Mouse (Mus musculus) kidney, adult 2 months (tissue): ENCODE measurements around the gene Pfn1. TPM values are rescaled to one million over a fixed set of nuclear protein-coding genes. Genes with fewer than 3 reads are reported as not detected.

Experiments
- DNase-seq: peaks from one replicate; pipeline ENCODE4 v3.0.0; 2021
- H3K27ac ChIP-seq: fragments of 200-500 bp; 2 replicates; pipeline ENCODE4 v1.5.1; 2012; ENCODE audit warnings: low read depth, low read length, control low read depth, inconsistent platforms; ENCODE audit not compliant: insufficient read depth
- H3K27me3 ChIP-seq: fragments of 200-500 bp; replicated peaks from 2 replicates; pipeline ENCODE4 v1.6.1; 2012; ENCODE audit warnings: mild to moderate bottlenecking, moderate library complexity, low read length, inconsistent platforms; ENCODE audit not compliant: control insufficient read depth, insufficient read depth
- H3K36me3 ChIP-seq: fragments of 200-500 bp; 2 replicates; pipeline ENCODE4 v1.6.1; 2012; ENCODE audit warnings: mild to moderate bottlenecking, moderate library complexity, low read length, inconsistent platforms; ENCODE audit not compliant: control insufficient read depth, insufficient read depth
- H3K4me1 ChIP-seq: fragments of 200-500 bp; 2 replicates; pipeline ENCODE4 v1.6.1; 2011; ENCODE audit warnings: low read length; ENCODE audit not compliant: control insufficient read depth, insufficient read depth
- H3K4me3 ChIP-seq: fragments of 200-500 bp; 2 replicates; pipeline ENCODE4 v1.5.1; 2011; ENCODE audit warnings: mild to moderate bottlenecking, low read depth, low read length, control low read depth; ENCODE audit not compliant: insufficient read depth
- CTCF ChIP-seq: fragments of 200-500 bp; conservative IDR thresholded peaks from 2 replicates; pipeline ENCODE4 v1.5.1; 2011; ENCODE audit warnings: low read depth, mild to moderate bottlenecking, control low read depth, low read length, moderate library complexity, mixed read lengths; ENCODE audit not compliant: insufficient read depth, insufficient read length
- POLR2A ChIP-seq: fragments of 200-500 bp; IDR thresholded peaks from one replicate; pipeline ENCODE4 v1.6.1; 2011; ENCODE audit warnings: low read depth, low read length, control low read depth
- WGBS: fragments of 180-500 bp; shearing (Covaris S2); methylation state at CpG from one replicate; pipeline ENCODE4 v1.1.7; 2018; 5-methylcytosine and 5-hydroxymethylcytosine counted together
- polyA plus RNA-seq: library from polyadenylated mRNA; depleted of rRNA; stranded (reverse); fragments of >200 nt; gene quantifications from 2 replicates; pipeline ENCODE4 v1.2.3, GENCODE M21; 2012

The Pfn1 gene
- polyA plus RNA-seq, 1 experiment, result 750 TPM

DNA sequence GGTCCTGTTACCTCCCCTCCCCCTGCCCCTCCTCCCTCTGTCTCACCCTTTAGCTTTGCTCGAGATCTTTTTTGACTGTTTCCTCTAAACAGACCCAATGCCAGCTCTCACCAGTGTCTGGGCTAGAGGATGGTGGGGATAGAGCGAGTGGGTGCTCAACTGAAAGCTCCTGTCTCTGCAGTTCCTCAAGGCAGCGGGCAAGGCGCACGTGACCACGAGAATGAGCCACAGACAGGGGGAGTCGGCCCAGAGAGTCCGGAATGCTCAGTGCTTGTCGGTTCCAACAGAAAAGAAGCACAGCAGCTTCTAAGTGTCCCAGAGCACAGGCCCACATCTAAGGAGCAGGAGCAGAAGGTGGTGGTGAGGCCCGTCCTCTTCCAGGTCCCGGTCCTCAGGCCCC, 20.1 kb upstream of the Pfn1 start:
- TF ChIP-seq CTCF (no peak), POLR2A (no peak)
- Histone ChIP-seq H3K4me1 (peaks cover 3% of the 10 kb centered on the region; the same call in 1 of the 2 replicates), H3K4me3 (no peak overlapping the region), H3K36me3 (no peaks in the 10 kb centered on the region; the same call in 1 of the 2 replicates), H3K27me3 (no peaks in the 10 kb centered on the region), H3K27ac (no peak overlapping the region)
- no peak for DNase-seq
- 75% methylated on average over 11 of the region's 11 CpGs for WGBS

DNA sequence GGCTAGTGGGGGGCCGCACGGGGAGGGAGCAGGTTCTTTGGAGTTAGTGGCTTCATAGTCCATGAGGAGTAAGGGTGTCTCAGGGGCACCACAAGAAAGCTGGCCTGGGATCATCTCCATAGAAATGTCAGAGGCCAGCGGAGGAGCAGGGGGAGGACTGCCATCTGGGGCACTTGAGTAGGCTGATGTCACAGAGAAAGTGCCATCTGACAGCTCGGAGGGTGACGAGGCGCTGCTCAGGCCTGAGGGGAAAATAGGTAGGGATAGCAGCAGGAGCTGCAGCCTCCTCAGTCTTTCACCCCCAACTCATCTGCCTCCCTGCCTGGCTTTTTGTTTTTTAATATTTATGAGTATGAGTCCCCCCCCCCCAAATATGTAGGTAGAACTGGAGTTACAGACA, 19.6 kb upstream of the Pfn1 start:
- H3K27ac ChIP-seq, result no peak overlapping the region
- H3K27me3 ChIP-seq, result no peaks in the 10 kb centered on the region
- no peaks in the 10 kb centered on the region; the same call in 1 of the 2 replicates for H3K36me3 ChIP-seq
- peaks cover 3% of the 10 kb centered on the region; the same call in 1 of the 2 replicates for H3K4me1 ChIP-seq
- no peak for DNase-seq
- WGBS, result 90% methylated on average over 6 of the region's 6 CpGs
- TF ChIP-seq POLR2A, result no peak
- no peak for TF ChIP-seq CTCF
- no peak overlapping the region for H3K4me3 ChIP-seq

DNA sequence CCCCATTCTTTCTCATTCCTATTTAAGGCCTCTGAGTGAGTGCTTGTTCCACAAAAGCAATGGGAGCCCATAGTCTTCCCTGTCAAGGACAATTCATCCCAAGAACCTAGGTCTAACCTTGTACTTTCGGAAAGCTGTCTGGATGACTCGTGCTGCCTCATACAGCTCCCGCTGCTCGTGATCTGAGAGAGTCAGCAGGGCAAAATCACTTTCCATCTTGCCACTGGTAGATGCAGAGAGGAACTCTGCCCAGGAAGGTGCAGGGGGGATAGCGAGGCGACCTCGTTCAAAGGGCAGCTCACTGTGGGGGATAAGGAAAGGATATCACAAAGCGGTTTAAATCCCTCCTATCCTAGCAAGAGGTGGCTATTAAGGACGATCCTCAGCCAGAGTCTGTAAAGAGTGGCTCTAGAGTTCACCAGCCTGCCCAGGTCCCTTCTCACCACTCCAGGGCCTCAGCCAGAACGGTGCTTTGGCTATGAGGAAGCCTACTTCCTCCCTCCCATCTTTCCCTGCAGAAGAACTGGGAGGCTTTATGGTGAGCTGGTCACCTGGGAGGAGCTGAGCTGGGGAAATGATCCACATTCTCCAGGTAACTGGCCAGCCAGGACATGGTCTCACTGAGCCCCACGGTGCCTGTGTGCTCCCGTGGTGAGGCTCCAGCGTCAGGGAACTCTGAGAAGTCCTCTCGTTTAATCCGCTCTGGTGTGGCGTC, 17.0 kb upstream of the Pfn1 start:
- Histone ChIP-seq H3K4me1 (peaks cover 8% of the 10 kb centered on the region; the same call in 1 of the 2 replicates), H3K36me3 (no peaks in the 10 kb centered on the region; the same call in 1 of the 2 replicates), H3K27me3 (no peaks in the 10 kb centered on the region), H3K27ac (no peak overlapping the region), H3K4me3 (no peak overlapping the region)
- DNase-seq, result no peak
- TF ChIP-seq POLR2A (no peak), CTCF (no peak)
- WGBS, result 70% methylated on average over 16 of the region's 16 CpGs

DNA sequence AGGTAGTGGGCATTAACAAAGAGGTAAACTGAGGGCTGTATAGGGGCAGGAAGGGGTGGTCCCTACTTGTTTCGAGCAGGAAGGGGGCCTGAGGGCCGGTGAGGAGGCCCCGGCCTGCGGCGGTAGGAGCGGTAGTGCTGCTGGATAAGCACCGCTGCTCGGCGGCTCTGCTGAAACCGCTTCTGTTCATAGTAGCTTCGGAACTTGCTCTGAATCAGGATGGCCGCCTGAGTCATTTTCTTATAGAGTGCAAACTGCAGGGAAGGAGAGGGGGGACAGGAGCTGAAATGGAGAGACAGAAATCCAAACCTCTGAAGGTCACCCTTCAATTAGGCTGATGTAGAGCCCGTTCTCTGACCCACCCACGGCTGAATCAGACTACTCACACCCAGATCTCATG, 16.0 kb upstream of the Pfn1 start:
- Histone ChIP-seq H3K27me3 (no peaks in the 10 kb centered on the region), H3K4me3 (peak overlapping the region; percentile 69), H3K36me3 (no peaks in the 10 kb centered on the region; the same call in 1 of the 2 replicates), H3K27ac (peak overlapping the region; percentile 81), H3K4me1 (peaks cover 8% of the 10 kb centered on the region; the same call in 1 of the 2 replicates)
- WGBS, result 31% methylated on average over 14 of the region's 14 CpGs
- no peak for TF ChIP-seq POLR2A
- no peak for TF ChIP-seq CTCF
- DNase-seq, result no peak

DNA sequence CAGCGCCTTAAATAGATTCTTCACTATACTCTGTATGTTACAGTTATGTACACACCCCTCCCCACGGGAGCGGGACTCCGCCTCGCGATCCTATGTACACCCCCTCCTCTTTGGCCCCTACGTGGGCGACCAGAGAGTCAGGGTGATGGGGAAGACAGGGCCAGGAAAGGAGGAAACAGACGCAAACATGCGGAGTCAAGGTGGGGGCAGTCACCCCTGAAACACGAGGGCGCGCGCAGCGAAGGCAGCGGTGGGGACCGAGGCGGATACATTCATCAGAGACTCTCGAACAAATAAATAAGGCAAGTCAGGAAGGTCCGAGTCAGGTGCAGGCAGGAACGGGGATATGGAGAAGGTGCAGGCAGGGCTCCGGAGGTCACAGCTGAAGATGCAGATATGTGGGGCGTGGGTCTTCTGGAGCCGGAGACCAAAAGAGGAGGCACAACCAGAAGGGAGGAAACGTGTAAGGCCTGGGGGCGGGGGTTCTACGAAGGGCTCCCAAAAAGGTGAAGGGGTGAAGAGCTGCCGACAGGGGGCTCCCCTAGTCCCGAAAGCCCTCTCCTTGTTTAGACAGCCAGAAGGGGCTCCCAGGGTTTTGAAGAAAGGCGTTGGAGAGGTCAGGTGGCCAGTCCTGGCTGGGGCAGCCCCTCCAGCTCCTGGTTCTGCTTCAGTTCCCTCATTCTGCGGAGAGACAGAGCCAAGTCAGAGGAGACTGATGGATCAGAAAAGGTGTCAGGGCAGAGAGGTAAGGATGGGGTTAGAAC, 15.3 kb upstream of the Pfn1 start:
- no peaks in the 10 kb centered on the region for H3K27me3 ChIP-seq
- H3K4me1 ChIP-seq, result peaks cover 8% of the 10 kb centered on the region; the same call in 1 of the 2 replicates
- DNase-seq, result peak; percentile 75
- peak overlapping the region; percentile 81 for H3K27ac ChIP-seq
- H3K4me3 ChIP-seq, result peak overlapping the region; percentile 69
- WGBS, result 2% methylated on average over 31 of the region's 31 CpGs
- TF ChIP-seq POLR2A, result peak; percentile 8
- TF ChIP-seq CTCF, result peak; percentile 43
- H3K36me3 ChIP-seq, result no peaks in the 10 kb centered on the region; the same call in 1 of the 2 replicates

DNA sequence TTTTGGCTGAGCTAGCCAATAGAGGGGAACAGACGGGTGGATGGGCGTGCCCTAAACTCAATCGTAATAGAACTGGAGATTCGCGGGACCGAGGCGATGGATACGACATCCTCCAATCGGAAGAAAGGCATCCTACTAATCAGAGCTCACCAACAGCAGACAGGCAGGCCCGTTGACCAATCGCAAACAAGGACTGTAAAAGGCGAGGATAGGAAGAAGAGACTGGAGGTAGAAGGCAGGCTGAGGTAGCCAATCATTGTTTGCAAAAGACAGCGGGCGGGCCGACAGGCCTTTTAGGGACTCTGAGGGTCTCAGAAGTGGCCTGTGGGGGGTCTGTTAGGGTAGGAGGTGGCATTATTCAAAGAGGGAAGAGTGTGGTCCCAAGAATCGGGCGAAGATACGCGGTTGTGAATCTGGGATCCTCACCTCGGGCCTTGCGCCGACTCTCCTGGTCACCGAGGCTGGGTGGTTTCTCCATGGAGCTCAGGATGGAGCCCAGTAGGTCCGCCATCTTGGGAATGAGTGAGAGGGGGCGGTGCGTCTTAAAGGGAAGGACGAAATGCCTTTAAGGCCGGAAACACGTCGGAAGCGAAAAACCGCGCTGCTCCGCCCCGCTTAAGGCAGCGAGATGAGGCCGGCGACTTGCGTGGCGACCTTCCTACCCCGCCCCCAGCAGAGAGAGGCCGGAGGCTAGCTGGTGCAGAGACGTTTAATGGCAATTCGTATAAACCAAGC, 14.5 kb upstream of the Pfn1 start, which contains the start of gene Spag7:
Gene Spag7 (minus strand): TSS at position 646 of the 735 bp plus-strand sequence.
- peak; percentile 100 for DNase-seq
- no peaks in the 10 kb centered on the region for H3K27me3 ChIP-seq
- peaks cover 7% of the 10 kb centered on the region for H3K36me3 ChIP-seq
- H3K27ac ChIP-seq, result peak within 1 kb of the TSS; percentile 94
- TF ChIP-seq POLR2A (peak; percentile 58), CTCF (no peak)
- H3K4me1 ChIP-seq, result peaks cover 8% of the 10 kb centered on the region; the same call in 1 of the 2 replicates
- H3K4me3 ChIP-seq, result peak within 1 kb of the TSS; percentile 69
- WGBS, result under 1% methylated on average over 44 of the region's 44 CpGs
